Mouse (Mus musculus): ENCODE results near the gene Fam110c. TPM values are rescaled to one million over a fixed set of nuclear protein-coding genes. Genes with fewer than 3 reads are reported as not detected.
A peak's percentile ranks its signal among the peaks of the same experiment; 100 is the strongest.

Fam110c gene
- polyA plus RNA-seq, 1 experiment from 2014 or later: 0.38 TPM

DNA sequence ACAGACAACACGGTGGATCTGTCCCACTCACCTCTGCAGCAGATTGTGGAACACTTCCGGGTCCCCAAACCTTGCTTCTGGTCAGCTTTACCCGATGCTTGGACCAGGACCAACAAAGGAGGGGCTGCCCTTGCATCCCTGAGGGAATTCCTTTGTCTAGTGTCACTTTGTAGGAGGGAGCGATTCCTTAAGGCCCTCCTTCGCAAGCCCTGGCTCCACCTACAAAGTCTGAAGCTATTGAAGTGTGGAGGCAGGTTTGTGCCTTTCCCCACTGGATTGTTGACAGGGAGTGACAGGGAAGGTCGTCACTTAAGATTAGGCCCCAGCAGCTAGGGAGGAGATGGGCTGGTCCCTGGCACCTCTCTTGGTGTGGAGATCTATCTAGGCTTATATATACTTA, 16.7 kb downstream of the Fam110c start:
- no peak overlapping the region for H3K4me3 ChIP-seq (ENCODE audit: low read depth, low read length)
- H3K4me1 ChIP-seq (ENCODE audit: control insufficient read depth, insufficient read depth, low read length): no peaks in the 10 kb centered on the region
- no peak overlapping the region for H3K9ac ChIP-seq (replicated peaks; ENCODE audit: low read length)
- H3K36me3 ChIP-seq (replicated peaks; ENCODE audit: control insufficient read depth, insufficient read depth, low read depth, low read length): no peaks in the 10 kb centered on the region
- ATAC-seq (replicated peaks; ENCODE audit: insufficient number of reproducible peaks, low FRiP score, low TSS enrichment, low read depth): no peak
- no peak overlapping the region for H3K4me2 ChIP-seq (ENCODE audit: low read depth, low read length)
- no peaks in the 10 kb centered on the region for H3K9me3 ChIP-seq (replicated peaks; ENCODE audit: control insufficient read depth, low read length)
- H3K27ac ChIP-seq (replicated peaks; ENCODE audit: low read depth, low read length): no peak overlapping the region
- H3K27me3 ChIP-seq (ENCODE audit: control insufficient read depth, insufficient read depth, low read length): no peaks in the 10 kb centered on the region
- no peak for DNase-seq (ENCODE audit: low spot score)
- WGBS: 28% methylated on average over 6 of the region's 6 CpGs

DNA sequence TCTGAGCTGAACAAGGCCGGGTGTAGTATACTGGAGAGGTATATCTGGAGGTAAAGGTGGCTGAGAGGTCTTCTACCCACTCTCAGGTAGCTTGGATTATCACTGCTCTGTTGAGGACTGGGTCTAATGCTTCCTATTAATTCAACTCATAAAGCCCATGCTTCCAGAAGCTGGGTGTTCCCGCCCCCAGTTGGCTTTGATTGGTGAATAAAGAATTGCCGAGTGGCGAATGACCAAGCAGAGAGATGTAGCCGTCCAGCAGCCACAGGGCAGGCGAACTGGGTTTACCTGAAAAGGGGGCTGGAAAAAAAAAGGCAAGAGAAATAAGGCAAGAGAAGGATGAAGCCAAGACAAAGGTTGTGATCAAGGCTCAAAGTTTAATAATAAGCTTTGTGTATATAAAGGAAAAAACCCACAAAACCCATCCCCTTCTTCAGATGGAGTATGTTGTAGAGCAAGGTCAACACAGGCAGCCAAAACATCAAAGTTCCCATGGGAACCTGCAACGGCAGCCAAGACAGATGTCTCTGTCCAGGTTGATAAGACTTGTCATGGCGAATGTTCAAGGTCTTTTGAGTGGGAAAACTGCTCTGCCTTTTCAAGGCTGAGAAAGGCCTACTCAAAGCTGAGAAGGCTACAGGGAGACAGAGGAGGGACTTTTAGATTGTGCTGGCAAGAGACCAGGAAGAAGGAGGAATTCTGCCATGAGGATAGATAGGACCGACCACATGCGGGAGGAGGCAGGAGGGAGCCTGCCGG, 17.4 kb downstream of the Fam110c start:
- 75% methylated on average over 11 of the region's 11 CpGs for WGBS

DNA sequence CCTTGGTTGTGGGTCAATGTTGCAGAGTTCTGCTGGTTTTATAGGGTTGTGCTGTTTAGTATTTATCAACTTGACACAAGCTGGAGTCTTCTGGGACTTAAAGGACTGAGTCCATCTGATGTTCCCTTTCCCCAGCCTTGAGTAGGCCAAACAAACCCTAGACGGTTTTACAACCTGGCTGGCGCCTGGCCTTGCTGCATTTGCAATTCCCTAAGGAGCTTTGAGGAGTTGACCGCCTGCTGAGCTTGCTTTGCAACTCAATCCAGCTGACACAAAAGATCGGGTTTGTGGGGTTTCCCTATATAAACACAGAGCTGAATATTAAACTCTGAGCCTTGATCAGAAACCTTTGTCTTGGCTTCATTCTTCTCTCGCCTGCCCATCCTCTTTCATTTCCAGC, 18.8 kb downstream of the Fam110c start:
- no peaks in the 10 kb centered on the region for H3K36me3 ChIP-seq (replicated peaks; ENCODE audit: control insufficient read depth, insufficient read depth, low read depth, low read length)
- H3K4me2 ChIP-seq (ENCODE audit: low read depth, low read length): no peak overlapping the region
- H3K4me1 ChIP-seq (ENCODE audit: control insufficient read depth, insufficient read depth, low read length): no peaks in the 10 kb centered on the region
- WGBS: 26% methylated on average over 5 of the region's 5 CpGs
- no peak for ATAC-seq (replicated peaks; ENCODE audit: insufficient number of reproducible peaks, low FRiP score, low TSS enrichment, low read depth)
- DNase-seq (ENCODE audit: low spot score): no peak
- no peaks in the 10 kb centered on the region for H3K27me3 ChIP-seq (ENCODE audit: control insufficient read depth, insufficient read depth, low read length)
- H3K9ac ChIP-seq (replicated peaks; ENCODE audit: low read length): no peak overlapping the region
- no peak overlapping the region for H3K4me3 ChIP-seq (ENCODE audit: low read depth, low read length)
- H3K27ac ChIP-seq (replicated peaks; ENCODE audit: low read depth, low read length): no peak overlapping the region
- no peaks in the 10 kb centered on the region for H3K9me3 ChIP-seq (replicated peaks; ENCODE audit: control insufficient read depth, low read length)

More for the DNA sequence above, 17.4 kb downstream of the Fam110c start:
- Histone ChIP-seq H3K27me3 (ENCODE audit: control insufficient read depth, insufficient read depth, low read length) (no peaks in the 10 kb centered on the region), H3K4me2 (ENCODE audit: low read depth, low read length) (no peak overlapping the region), H3K27ac (replicated peaks; ENCODE audit: low read depth, low read length) (no peak overlapping the region), H3K36me3 (replicated peaks; ENCODE audit: control insufficient read depth, insufficient read depth, low read depth, low read length) (no peaks in the 10 kb centered on the region), H3K4me3 (ENCODE audit: low read depth, low read length) (no peak overlapping the region), H3K4me1 (ENCODE audit: control insufficient read depth, insufficient read depth, low read length) (no peaks in the 10 kb centered on the region), H3K9ac (replicated peaks; ENCODE audit: low read length) (no peak overlapping the region), H3K9me3 (replicated peaks; ENCODE audit: control insufficient read depth, low read length) (no peaks in the 10 kb centered on the region)
- no peak for ATAC-seq (replicated peaks; ENCODE audit: insufficient number of reproducible peaks, low FRiP score, low TSS enrichment, low read depth)
- DNase-seq (ENCODE audit: low spot score): no peak

DNA sequence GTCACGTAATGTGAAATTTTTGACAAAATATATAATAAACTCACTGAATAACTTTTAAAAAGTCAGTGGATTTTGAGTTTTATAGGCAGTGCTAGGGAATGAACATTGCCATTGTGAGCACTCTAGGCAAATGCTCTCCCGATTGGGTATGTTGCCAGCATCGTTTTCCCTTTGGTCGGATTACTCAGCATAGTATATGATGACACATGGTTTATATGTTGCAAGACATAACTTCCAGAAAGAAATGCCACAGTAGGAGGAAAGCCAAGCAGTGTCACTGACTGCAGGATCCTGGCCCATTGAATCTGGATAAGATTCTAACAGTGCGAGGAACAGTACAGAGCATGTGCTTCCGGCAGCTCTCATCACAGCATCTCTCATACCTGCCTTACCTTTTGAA, 23.5 kb downstream of the Fam110c start:
- H3K27ac ChIP-seq (replicated peaks; ENCODE audit: low read depth, low read length): no peak overlapping the region
- no peak overlapping the region for H3K4me3 ChIP-seq (ENCODE audit: low read depth, low read length)
- WGBS: 89% methylated on average over 6 of the region's 6 CpGs
- ATAC-seq (replicated peaks; ENCODE audit: insufficient number of reproducible peaks, low FRiP score, low TSS enrichment, low read depth): no peak
- no peak overlapping the region for H3K9ac ChIP-seq (replicated peaks; ENCODE audit: low read length)
- no peaks in the 10 kb centered on the region for H3K36me3 ChIP-seq (replicated peaks; ENCODE audit: control insufficient read depth, insufficient read depth, low read depth, low read length)
- H3K4me2 ChIP-seq (ENCODE audit: low read depth, low read length): no peak overlapping the region
- no peaks in the 10 kb centered on the region for H3K9me3 ChIP-seq (replicated peaks; ENCODE audit: control insufficient read depth, low read length)
- no peaks in the 10 kb centered on the region for H3K27me3 ChIP-seq (ENCODE audit: control insufficient read depth, insufficient read depth, low read length)
- DNase-seq (ENCODE audit: low spot score): no peak
- H3K4me1 ChIP-seq (ENCODE audit: control insufficient read depth, insufficient read depth, low read length): no peaks in the 10 kb centered on the region

DNA sequence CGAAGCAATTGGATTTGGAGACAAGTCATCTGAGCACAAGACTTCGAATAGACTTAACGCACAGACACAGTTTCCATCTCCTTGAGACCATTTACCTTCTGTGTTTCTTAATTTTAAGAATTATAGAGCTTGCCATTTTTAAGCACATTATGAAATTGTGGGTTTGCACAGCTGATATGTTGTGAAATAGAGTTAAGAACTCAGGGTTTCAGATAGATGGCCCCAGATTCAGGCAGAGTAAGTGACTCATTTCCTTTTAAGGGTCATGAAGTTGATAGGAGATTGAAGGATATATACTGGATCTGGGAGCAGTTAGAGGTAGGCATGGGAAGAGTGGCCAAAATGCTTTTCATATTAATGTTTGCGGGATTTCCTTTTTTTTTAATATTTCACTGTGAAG, 27.5 kb downstream of the Fam110c start:
- Histone ChIP-seq H3K4me3 (ENCODE audit: low read depth, low read length) (no peak overlapping the region), H3K4me1 (ENCODE audit: control insufficient read depth, insufficient read depth, low read length) (no peaks in the 10 kb centered on the region), H3K27me3 (ENCODE audit: control insufficient read depth, insufficient read depth, low read length) (no peaks in the 10 kb centered on the region), H3K9me3 (replicated peaks; ENCODE audit: control insufficient read depth, low read length) (no peaks in the 10 kb centered on the region), H3K9ac (replicated peaks; ENCODE audit: low read length) (no peak overlapping the region), H3K27ac (replicated peaks; ENCODE audit: low read depth, low read length) (no peak overlapping the region), H3K36me3 (replicated peaks; ENCODE audit: control insufficient read depth, insufficient read depth, low read depth, low read length) (no peaks in the 10 kb centered on the region), H3K4me2 (ENCODE audit: low read depth, low read length) (no peak overlapping the region)
- WGBS: 95% methylated on average over 4 of the region's 4 CpGs
- ATAC-seq (replicated peaks; ENCODE audit: insufficient number of reproducible peaks, low FRiP score, low TSS enrichment, low read depth) (no peak), DNase-seq (ENCODE audit: low spot score) (no peak)

DNA sequence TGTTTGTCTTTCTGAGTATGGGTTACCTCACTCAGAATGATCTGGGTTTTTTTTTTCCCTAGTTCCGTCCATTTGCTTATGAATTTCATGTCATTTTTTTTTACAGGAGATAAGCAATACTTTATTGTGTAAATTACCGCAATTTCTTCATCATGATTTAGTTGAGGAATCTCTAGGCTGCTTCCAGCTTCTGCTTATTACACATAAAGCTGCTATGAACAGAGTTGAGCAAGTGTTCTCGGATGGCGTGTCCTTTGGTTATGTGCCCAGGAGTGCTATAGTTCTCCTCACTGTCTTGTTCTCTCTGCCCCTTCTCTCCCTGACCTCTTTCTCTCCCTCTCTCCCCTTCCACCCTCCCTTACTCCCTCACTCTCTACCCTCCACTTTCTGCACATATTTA, 28.2 kb downstream of the Fam110c start:
- Histone ChIP-seq H3K27ac (replicated peaks; ENCODE audit: low read depth, low read length) (no peak overlapping the region), H3K4me1 (ENCODE audit: control insufficient read depth, insufficient read depth, low read length) (no peaks in the 10 kb centered on the region), H3K9me3 (replicated peaks; ENCODE audit: control insufficient read depth, low read length) (no peaks in the 10 kb centered on the region), H3K4me2 (ENCODE audit: low read depth, low read length) (no peak overlapping the region), H3K4me3 (ENCODE audit: low read depth, low read length) (no peak overlapping the region), H3K27me3 (ENCODE audit: control insufficient read depth, insufficient read depth, low read length) (no peaks in the 10 kb centered on the region), H3K9ac (replicated peaks; ENCODE audit: low read length) (no peak overlapping the region), H3K36me3 (replicated peaks; ENCODE audit: control insufficient read depth, insufficient read depth, low read depth, low read length) (no peaks in the 10 kb centered on the region)
- no peak for DNase-seq (ENCODE audit: low spot score)
- ATAC-seq (replicated peaks; ENCODE audit: insufficient number of reproducible peaks, low FRiP score, low TSS enrichment, low read depth): no peak
- 97% methylated on average over 4 of the region's 4 CpGs for WGBS

DNA sequence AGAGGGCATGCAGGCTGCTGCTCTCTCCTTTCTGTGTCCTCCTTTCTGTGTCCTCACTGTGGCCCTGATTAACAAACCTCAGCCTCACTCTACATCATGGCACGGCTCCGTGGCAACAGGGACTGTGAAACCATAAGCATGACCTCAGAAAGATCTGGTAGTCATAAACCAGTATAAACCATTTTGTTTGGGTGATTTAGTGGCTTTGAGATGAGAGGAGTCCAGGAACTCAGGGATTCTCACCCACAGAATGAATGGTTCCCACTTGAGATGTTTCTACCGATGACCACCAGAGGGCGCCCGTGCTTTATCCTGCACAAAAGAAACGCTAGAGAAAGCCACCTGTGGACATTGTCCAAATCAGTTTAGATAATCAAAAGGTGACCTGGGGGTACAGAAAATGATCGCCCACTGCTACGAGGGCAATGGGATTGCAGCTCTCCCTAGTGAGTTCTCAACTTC, 42.4 kb downstream of the Fam110c start:
- H3K4me3 ChIP-seq (ENCODE audit: low read depth, low read length): no peak overlapping the region
- H3K27me3 ChIP-seq (ENCODE audit: control insufficient read depth, insufficient read depth, low read length): no peaks in the 10 kb centered on the region
- H3K36me3 ChIP-seq (replicated peaks; ENCODE audit: control insufficient read depth, insufficient read depth, low read depth, low read length): no peaks in the 10 kb centered on the region
- DNase-seq (ENCODE audit: low spot score) (peak; percentile 83), ATAC-seq (replicated peaks; ENCODE audit: insufficient number of reproducible peaks, low FRiP score, low TSS enrichment, low read depth) (no peak)
- H3K27ac ChIP-seq (replicated peaks; ENCODE audit: low read depth, low read length): no peak overlapping the region
- H3K9me3 ChIP-seq (replicated peaks; ENCODE audit: control insufficient read depth, low read length): no peaks in the 10 kb centered on the region
- no peak overlapping the region for H3K4me2 ChIP-seq (ENCODE audit: low read depth, low read length)
- no peak overlapping the region for H3K9ac ChIP-seq (replicated peaks; ENCODE audit: low read length)
- no peaks in the 10 kb centered on the region for H3K4me1 ChIP-seq (ENCODE audit: control insufficient read depth, insufficient read depth, low read length)
- WGBS: 16% methylated on average over 8 of the region's 8 CpGs

DNA sequence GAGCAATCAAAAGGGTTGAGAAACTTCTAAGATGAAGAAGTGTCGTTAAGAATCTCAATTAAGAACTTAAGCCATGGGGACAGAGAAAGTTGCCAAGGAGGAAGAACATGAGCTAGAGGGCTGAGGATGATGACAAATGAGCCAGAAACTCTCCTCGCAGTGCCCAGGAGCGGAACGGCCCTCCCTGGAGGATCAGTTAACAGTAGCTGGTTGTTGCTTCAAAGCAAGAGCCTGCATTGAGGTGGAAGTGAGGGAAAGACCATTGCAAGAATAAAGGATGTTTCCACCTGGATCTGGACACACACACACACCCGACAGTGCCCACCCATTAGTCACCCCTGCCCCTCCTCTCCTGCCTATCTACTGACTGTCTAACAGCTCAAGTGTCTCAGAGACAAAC, 46.9 kb downstream of the Fam110c start:
- 71% methylated on average over 5 of the region's 5 CpGs for WGBS
- no peaks in the 10 kb centered on the region for H3K4me1 ChIP-seq (ENCODE audit: control insufficient read depth, insufficient read depth, low read length)
- H3K4me3 ChIP-seq (ENCODE audit: low read depth, low read length): no peak overlapping the region
- no peaks in the 10 kb centered on the region for H3K36me3 ChIP-seq (replicated peaks; ENCODE audit: control insufficient read depth, insufficient read depth, low read depth, low read length)
- no peak overlapping the region for H3K9ac ChIP-seq (replicated peaks; ENCODE audit: low read length)
- H3K27me3 ChIP-seq (ENCODE audit: control insufficient read depth, insufficient read depth, low read length): no peaks in the 10 kb centered on the region
- H3K27ac ChIP-seq (replicated peaks; ENCODE audit: low read depth, low read length): no peak overlapping the region
- no peak overlapping the region for H3K4me2 ChIP-seq (ENCODE audit: low read depth, low read length)
- ATAC-seq (replicated peaks; ENCODE audit: insufficient number of reproducible peaks, low FRiP score, low TSS enrichment, low read depth) (no peak), DNase-seq (ENCODE audit: low spot score) (no peak)
- H3K9me3 ChIP-seq (replicated peaks; ENCODE audit: control insufficient read depth, low read length): no peaks in the 10 kb centered on the region

Measured in embryonic facial prominence, embryonic 11.5 days (tissue).